Mouse (Mus musculus): ENCODE results near the gene Rgsl1. TPM values are rescaled to one million over a fixed set of nuclear protein-coding genes. Genes with fewer than 3 reads are reported as not detected.
"Not testable (repeated sequence)": the region's sequence is repeated elsewhere in the genome, so short reads cannot be mapped to it uniquely, and the experiment has no call there.

Rgsl1 gene
- polyA plus RNA-seq (2015; fragmentation: Nextera tagmentation; extraction: Ambion mirVana): not detected in 2 replicates

DNA sequence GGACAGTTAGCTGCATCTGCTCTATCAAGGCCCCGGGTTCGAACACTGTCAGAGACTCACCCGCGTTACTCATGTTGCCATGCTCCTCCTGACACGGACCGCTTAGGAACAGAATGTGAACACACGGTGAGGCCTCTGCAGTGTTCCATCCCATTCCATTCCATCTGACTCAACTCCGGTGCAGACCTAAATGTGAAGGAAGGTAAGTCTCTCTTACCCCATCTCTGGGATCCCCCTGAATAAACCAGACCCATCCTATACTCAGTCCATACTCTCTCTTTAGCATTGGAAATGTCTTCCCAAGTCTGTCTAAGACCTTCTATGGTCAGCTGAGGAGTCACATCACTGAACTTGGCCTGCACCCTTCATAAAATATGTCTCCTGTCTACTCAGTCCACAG, at the start of gene Rgsl1:
TSS of gene Rgsl1 (minus strand) at position 101 of the 400 bp plus-strand sequence.
- no peak within 1 kb of the TSS for H3K4me3 ChIP-seq (ENCODE audit: low read length)
- H3K36me3 ChIP-seq (ENCODE audit: control insufficient read depth, insufficient read depth, low read length): no peaks in the 10 kb centered on the region
- no peaks in the 10 kb centered on the region for H3K4me1 ChIP-seq (ENCODE audit: control insufficient read depth, insufficient read depth, low read length)
- no peak within 1 kb of the TSS for H3K4me2 ChIP-seq (ENCODE audit: low read depth, low read length)
- 98% methylated on average over 8 of the region's 8 CpGs for WGBS
- H3K27me3 ChIP-seq (replicated peaks; ENCODE audit: control insufficient read depth, insufficient read depth, low read length): no peaks in the 10 kb centered on the region
- no peak within 1 kb of the TSS for H3K27ac ChIP-seq (ENCODE audit: low read length)
- H3K9me3 ChIP-seq (ENCODE audit: control insufficient read depth, low read length): no peaks in the 10 kb centered on the region
- ATAC-seq: no peak
- no peak within 1 kb of the TSS for H3K9ac ChIP-seq (ENCODE audit: low read depth, low read length)

- H3K9ac ChIP-seq (ENCODE audit: low read depth, low read length): no peak within 1 kb of the TSS
- H3K9me3 ChIP-seq (ENCODE audit: control insufficient read depth, low read length): no peaks in the 10 kb centered on the region
- no peak within 1 kb of the TSS for H3K4me3 ChIP-seq (ENCODE audit: low read length)
- H3K27me3 ChIP-seq (replicated peaks; ENCODE audit: control insufficient read depth, insufficient read depth, low read length): no peaks in the 10 kb centered on the region
- no peak for ATAC-seq
- no peaks in the 10 kb centered on the region for H3K36me3 ChIP-seq (ENCODE audit: control insufficient read depth, insufficient read depth, low read length)
- WGBS: 60% methylated on average over 4 of the region's 4 CpGs
- H3K27ac ChIP-seq (ENCODE audit: low read length): no peak within 1 kb of the TSS
- no peaks in the 10 kb centered on the region for H3K4me1 ChIP-seq (ENCODE audit: control insufficient read depth, insufficient read depth, low read length)
- H3K4me2 ChIP-seq (ENCODE audit: low read depth, low read length): no peak within 1 kb of the TSS
Observed at GRCm38 (mm10) chr1:153891442-153891841, 47.5 kb upstream of the Rgsl1 start, which contains the start of gene Teddm1a. Gene Teddm1a (plus strand): TSS chr1:153891742.

DNA sequence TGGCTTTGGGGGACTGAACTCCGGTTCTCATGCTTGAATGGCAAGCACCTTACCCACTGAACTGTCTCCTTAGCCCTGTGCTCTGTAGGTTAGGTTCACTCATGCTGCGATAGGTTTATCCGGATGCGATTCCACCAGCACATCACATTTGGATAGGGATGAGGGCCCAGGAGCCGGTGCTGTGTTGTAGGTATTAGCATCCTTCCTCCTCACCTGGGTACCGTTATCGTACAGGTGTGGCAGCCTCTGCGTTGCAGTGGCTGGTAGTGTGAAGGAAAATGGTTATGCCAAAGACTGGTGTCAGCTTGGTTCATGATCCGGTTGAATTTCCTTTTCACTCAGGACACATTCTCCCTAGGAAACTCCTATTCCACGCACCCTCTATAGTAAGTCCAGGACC, 46.2 kb upstream of the Rgsl1 start:
- Histone ChIP-seq H3K4me1 (ENCODE audit: control insufficient read depth, insufficient read depth, low read length) (no peaks in the 10 kb centered on the region), H3K9me3 (ENCODE audit: control insufficient read depth, low read length) (no peaks in the 10 kb centered on the region), H3K36me3 (ENCODE audit: control insufficient read depth, insufficient read depth, low read length) (no peaks in the 10 kb centered on the region), H3K27ac (ENCODE audit: low read length) (no peak overlapping the region), H3K4me3 (ENCODE audit: low read length) (no peak overlapping the region), H3K27me3 (replicated peaks; ENCODE audit: control insufficient read depth, insufficient read depth, low read length) (no peaks in the 10 kb centered on the region), H3K4me2 (ENCODE audit: low read depth, low read length) (no peak overlapping the region), H3K9ac (ENCODE audit: low read depth, low read length) (no peak overlapping the region)
- ATAC-seq: no peak
- 94% methylated on average over 10 of the region's 10 CpGs for WGBS

DNA sequence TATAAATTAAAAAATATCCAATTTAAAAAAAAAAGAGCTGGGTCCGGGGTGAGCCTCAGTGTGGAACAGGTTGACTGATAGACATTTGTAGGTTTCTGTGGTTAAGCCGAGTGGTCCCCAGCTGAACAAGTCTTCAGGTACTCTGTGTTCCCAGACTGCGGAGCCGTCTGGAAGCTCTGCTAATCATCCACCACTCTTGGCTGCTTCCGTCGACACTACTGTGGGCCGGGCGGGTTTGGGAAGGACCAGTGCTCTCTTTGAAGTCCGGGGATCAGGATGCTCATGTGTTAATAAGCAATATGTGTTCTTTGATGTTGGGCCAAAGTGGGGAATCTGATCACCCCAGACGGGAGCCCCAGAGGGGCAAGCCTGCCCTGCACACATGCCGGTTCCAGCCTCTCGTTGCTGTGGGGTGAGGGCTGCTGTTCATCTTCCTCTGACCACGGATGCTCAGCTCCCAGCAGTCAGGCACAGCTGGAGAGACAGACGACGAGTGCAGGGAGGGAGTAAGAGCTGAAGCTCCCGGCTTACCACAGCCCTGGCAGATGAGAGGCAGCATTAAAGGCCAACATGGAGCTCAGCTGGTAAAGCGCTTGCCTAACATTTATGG, 42.2 kb upstream of the Rgsl1 start:
- ATAC-seq: no peak
- no peaks in the 10 kb centered on the region for H3K9me3 ChIP-seq (ENCODE audit: control insufficient read depth, low read length)
- no peak overlapping the region for H3K9ac ChIP-seq (ENCODE audit: low read depth, low read length)
- H3K4me3 ChIP-seq (ENCODE audit: low read length): no peak overlapping the region
- no peaks in the 10 kb centered on the region for H3K4me1 ChIP-seq (ENCODE audit: control insufficient read depth, insufficient read depth, low read length)
- H3K36me3 ChIP-seq (ENCODE audit: control insufficient read depth, insufficient read depth, low read length): no peaks in the 10 kb centered on the region
- 39% methylated on average over 17 of the region's 17 CpGs for WGBS
- no peaks in the 10 kb centered on the region for H3K27me3 ChIP-seq (replicated peaks; ENCODE audit: control insufficient read depth, insufficient read depth, low read length)
- H3K27ac ChIP-seq (ENCODE audit: low read length): no peak overlapping the region
- no peak overlapping the region for H3K4me2 ChIP-seq (ENCODE audit: low read depth, low read length)

- not testable (repeated sequence) for H3K27ac ChIP-seq (ENCODE audit: low read length); H3K4me2 ChIP-seq (ENCODE audit: low read depth, low read length); H3K4me1 ChIP-seq (ENCODE audit: control insufficient read depth, insufficient read depth, low read length); H3K27me3 ChIP-seq (replicated peaks; ENCODE audit: control insufficient read depth, insufficient read depth, low read length); H3K9me3 ChIP-seq (ENCODE audit: control insufficient read depth, low read length); H3K4me3 ChIP-seq (ENCODE audit: low read length); H3K36me3 ChIP-seq (ENCODE audit: control insufficient read depth, insufficient read depth, low read length); ATAC-seq; H3K9ac ChIP-seq (ENCODE audit: low read depth, low read length)
- 94% methylated on average over 17 of the region's 17 CpGs for WGBS
Observed at GRCm38 (mm10) chr1:153880391-153880790, 36.4 kb upstream of the Rgsl1 start.

DNA sequence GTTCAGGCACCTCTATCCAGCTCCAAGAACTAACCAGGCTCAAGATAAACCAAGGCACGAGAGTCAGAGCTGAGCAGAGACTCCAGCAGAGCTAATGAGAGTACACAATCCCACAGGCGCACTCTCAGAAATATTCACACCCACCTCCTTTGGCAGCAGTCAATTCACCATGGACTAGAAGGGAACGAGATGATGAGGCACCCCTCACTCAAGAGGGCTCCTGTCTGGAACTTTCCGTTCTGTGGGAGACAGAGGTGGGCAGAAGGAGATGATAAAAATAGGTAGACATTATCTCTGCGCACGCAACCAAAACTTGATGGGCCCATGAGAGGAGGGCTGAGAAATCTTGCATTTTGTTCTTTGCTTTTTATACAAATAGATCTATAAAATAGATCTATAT, 30.1 kb upstream of the Rgsl1 start, which contains the start of gene Teddm1b:
TSS of gene Teddm1b (plus strand) at position 301 of the 400 bp plus-strand sequence.
- Histone ChIP-seq H3K27me3 (replicated peaks; ENCODE audit: control insufficient read depth, insufficient read depth, low read length) (no peaks in the 10 kb centered on the region), H3K36me3 (ENCODE audit: control insufficient read depth, insufficient read depth, low read length) (no peaks in the 10 kb centered on the region), H3K27ac (ENCODE audit: low read length) (no peak within 1 kb of the TSS), H3K4me2 (ENCODE audit: low read depth, low read length) (no peak within 1 kb of the TSS), H3K9ac (ENCODE audit: low read depth, low read length) (no peak within 1 kb of the TSS), H3K4me1 (ENCODE audit: control insufficient read depth, insufficient read depth, low read length) (no peaks in the 10 kb centered on the region), H3K9me3 (ENCODE audit: control insufficient read depth, low read length) (no peaks in the 10 kb centered on the region), H3K4me3 (ENCODE audit: low read length) (no peak within 1 kb of the TSS)
- no peak for ATAC-seq
- WGBS: 80% methylated on average over 6 of the region's 6 CpGs

DNA sequence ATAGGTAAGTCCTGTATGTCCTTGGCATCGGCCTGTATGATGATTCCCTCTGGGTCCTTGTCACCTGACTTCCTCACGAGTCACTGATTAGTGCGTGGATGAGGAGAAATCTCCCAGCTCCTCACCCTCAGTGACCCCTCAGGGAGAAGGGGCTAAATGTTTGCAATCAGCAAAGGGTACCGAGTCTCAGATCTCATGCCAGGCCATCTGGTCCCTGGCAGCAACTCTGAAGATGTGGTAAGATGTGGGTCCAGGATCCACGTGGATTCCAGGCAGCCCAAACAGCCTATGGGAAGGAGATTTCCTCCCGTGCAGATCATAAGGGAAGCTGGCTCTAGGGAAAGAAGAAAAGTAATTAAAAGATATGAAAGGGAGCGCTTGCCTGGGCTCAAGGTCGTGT, 12.0 kb upstream of the Rgsl1 start:
- Histone ChIP-seq H3K9me3 (ENCODE audit: control insufficient read depth, low read length) (no peaks in the 10 kb centered on the region), H3K27ac (ENCODE audit: low read length) (no peak overlapping the region), H3K27me3 (replicated peaks; ENCODE audit: control insufficient read depth, insufficient read depth, low read length) (no peaks in the 10 kb centered on the region), H3K4me2 (ENCODE audit: low read depth, low read length) (no peak overlapping the region), H3K4me1 (ENCODE audit: control insufficient read depth, insufficient read depth, low read length) (no peaks in the 10 kb centered on the region), H3K36me3 (ENCODE audit: control insufficient read depth, insufficient read depth, low read length) (no peaks in the 10 kb centered on the region), H3K9ac (ENCODE audit: low read depth, low read length) (no peak overlapping the region), H3K4me3 (ENCODE audit: low read length) (no peak overlapping the region)
- no peak for ATAC-seq
- WGBS: 78% methylated on average over 8 of the region's 8 CpGs

DNA sequence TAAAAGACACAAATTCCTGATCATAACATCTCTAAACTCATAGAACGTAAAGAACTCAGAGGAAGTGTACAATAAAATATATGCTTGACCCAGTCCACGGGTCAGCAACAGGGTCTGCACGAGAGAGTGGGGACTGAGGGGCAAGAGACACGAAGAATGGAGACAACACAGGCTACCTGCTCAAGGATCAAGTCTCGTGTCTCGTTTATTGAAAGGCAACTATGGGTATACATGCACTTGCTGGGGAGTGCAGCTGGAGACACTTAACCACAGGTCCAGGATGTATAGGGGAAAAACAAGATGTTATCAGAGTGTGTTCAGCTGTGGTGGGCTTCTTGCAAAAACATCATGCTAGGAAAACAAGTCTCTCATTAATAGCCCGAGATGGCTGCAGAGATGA, 8.8 kb upstream of the Rgsl1 start:
- ATAC-seq; H3K4me3 ChIP-seq (ENCODE audit: low read length): not testable (repeated sequence)
- WGBS: 70% methylated on average over 7 of the region's 7 CpGs

GRCm38 (mm10) chr1:153846867-153847266, 2.9 kb upstream of the Rgsl1 start:
- Histone ChIP-seq H3K9ac (ENCODE audit: low read depth, low read length) (no peak overlapping the region), H3K27me3 (replicated peaks; ENCODE audit: control insufficient read depth, insufficient read depth, low read length) (no peaks in the 10 kb centered on the region), H3K9me3 (ENCODE audit: control insufficient read depth, low read length) (no peaks in the 10 kb centered on the region), H3K36me3 (ENCODE audit: control insufficient read depth, insufficient read depth, low read length) (no peaks in the 10 kb centered on the region), H3K4me2 (ENCODE audit: low read depth, low read length) (no peak overlapping the region), H3K4me1 (ENCODE audit: control insufficient read depth, insufficient read depth, low read length) (no peaks in the 10 kb centered on the region), H3K27ac (ENCODE audit: low read length) (no peak overlapping the region), H3K4me3 (ENCODE audit: low read length) (no peak overlapping the region)
- ATAC-seq: no peak
- 19% methylated on average over 6 of the region's 6 CpGs for WGBS

More for the DNA sequence above, 8.8 kb upstream of the Rgsl1 start:
- not testable (repeated sequence) for H3K9ac ChIP-seq (ENCODE audit: low read depth, low read length); H3K4me1 ChIP-seq (ENCODE audit: control insufficient read depth, insufficient read depth, low read length); H3K27ac ChIP-seq (ENCODE audit: low read length); H3K9me3 ChIP-seq (ENCODE audit: control insufficient read depth, low read length); H3K36me3 ChIP-seq (ENCODE audit: control insufficient read depth, insufficient read depth, low read length); H3K27me3 ChIP-seq (replicated peaks; ENCODE audit: control insufficient read depth, insufficient read depth, low read length); H3K4me2 ChIP-seq (ENCODE audit: low read depth, low read length)

DNA sequence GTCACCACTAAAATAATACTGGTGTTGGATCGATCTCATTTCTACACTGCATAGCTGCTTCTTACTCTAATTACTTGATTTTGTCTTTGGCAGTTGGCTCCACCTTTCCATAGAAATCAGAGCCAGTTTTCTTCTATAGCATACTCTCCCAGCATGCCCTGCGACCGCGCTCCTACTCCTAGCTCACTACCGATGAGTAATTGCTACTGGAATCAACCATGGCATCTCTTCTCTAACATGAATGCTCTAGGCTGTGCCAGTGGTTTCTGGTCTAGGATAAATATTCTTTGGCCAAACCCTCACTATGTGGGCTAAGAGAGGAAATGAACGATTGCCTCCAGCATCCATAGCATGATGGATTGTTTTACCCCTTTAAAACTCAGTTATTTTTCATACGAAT, 2.5 kb upstream of the Rgsl1 start:
- H3K27me3 ChIP-seq (replicated peaks; ENCODE audit: control insufficient read depth, insufficient read depth, low read length): no peaks in the 10 kb centered on the region
- WGBS: 79% methylated on average over 7 of the region's 7 CpGs
- no peaks in the 10 kb centered on the region for H3K36me3 ChIP-seq (ENCODE audit: control insufficient read depth, insufficient read depth, low read length)
- H3K4me1 ChIP-seq (ENCODE audit: control insufficient read depth, insufficient read depth, low read length): no peaks in the 10 kb centered on the region
- H3K4me3 ChIP-seq (ENCODE audit: low read length): no peak overlapping the region
- no peak overlapping the region for H3K9ac ChIP-seq (ENCODE audit: low read depth, low read length)
- no peaks in the 10 kb centered on the region for H3K9me3 ChIP-seq (ENCODE audit: control insufficient read depth, low read length)
- no peak overlapping the region for H3K27ac ChIP-seq (ENCODE audit: low read length)
- ATAC-seq: no peak
- no peak overlapping the region for H3K4me2 ChIP-seq (ENCODE audit: low read depth, low read length)
